Mouse (Mus musculus) limb, embryonic 10.5 days (tissue): ENCODE measurements at regions not wholly inside any gene's neighbourhood (a gene's known extent, or its start where the extent isn't known, plus 50 kb on each side); places are given as distances from the start of the nearest gene placed in this dataset.

Source experiments
- DNase-seq: peaks from one replicate; pipeline ENCODE4 v3.0.0-alpha.2; 2017; ENCODE audit warnings: low spot score
- H3K27ac ChIP-seq: fragments of 300-500 bp; sonication (generic); 2 replicates; pipeline ENCODE4 v1.5.1; 2016; ENCODE audit warnings: mild to moderate bottlenecking
- H3K27me3 ChIP-seq: fragments of 300-500 bp; sonication (generic); 2 replicates; pipeline ENCODE4 v1.6.1; 2016; ENCODE audit warnings: low read depth, mild to moderate bottlenecking; ENCODE audit not compliant: poor library complexity, severe bottlenecking
- H3K36me3 ChIP-seq: fragments of 300-500 bp; sonication (generic); 2 replicates; pipeline ENCODE4 v1.6.1; 2016; ENCODE audit warnings: mild to moderate bottlenecking, moderate library complexity
- H3K4me1 ChIP-seq: fragments of 300-500 bp; sonication (generic); 2 replicates; pipeline ENCODE4 v1.6.1; 2016
- H3K4me3 ChIP-seq: fragments of 300-500 bp; sonication (generic); 2 replicates; pipeline ENCODE4 v1.5.1; 2016; ENCODE audit warnings: mild to moderate bottlenecking, moderate library complexity
- H3K9me3 ChIP-seq: fragments of 300-500 bp; sonication (generic); replicated peaks from 2 replicates; pipeline ENCODE4 v1.6.1; 2016; ENCODE audit warnings: mild to moderate bottlenecking
- WGBS: fragments of 180-500 bp; shearing (Covaris S2); methylation state at CpG from one replicate; pipeline ENCODE4 v1.1.7; 2016; 5-methylcytosine and 5-hydroxymethylcytosine counted together

DNA sequence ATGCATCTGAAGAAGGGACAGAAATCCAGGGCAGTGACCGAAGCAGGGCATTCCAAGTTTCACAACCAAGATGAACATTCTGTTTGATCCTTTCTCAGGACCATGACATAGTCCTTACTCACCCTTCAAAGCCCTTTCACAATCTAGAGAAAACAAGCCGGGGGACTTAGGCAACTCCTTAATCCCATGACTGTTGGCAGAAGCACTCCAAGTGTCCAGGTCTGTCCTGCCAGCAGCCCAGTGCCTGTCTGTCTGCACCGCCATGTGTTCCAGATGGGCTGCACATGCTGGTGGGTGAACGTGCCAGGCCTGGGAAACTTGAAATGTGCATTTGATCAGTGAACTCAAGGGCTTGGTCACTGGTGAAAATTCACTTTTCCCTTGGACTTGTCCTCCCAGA is 165.6 kb downstream of the Gm10260 start:
- H3K27ac ChIP-seq, result no peak overlapping the region
- no peaks in the 10 kb centered on the region for H3K27me3 ChIP-seq
- no peak overlapping the region for H3K4me3 ChIP-seq
- H3K36me3 ChIP-seq, result no peaks in the 10 kb centered on the region
- 88% methylated on average over 4 of the region's 4 CpGs for WGBS
- peaks cover 21% of the 10 kb centered on the region for H3K4me1 ChIP-seq
- no peak for DNase-seq
- no peaks in the 10 kb centered on the region for H3K9me3 ChIP-seq

DNA sequence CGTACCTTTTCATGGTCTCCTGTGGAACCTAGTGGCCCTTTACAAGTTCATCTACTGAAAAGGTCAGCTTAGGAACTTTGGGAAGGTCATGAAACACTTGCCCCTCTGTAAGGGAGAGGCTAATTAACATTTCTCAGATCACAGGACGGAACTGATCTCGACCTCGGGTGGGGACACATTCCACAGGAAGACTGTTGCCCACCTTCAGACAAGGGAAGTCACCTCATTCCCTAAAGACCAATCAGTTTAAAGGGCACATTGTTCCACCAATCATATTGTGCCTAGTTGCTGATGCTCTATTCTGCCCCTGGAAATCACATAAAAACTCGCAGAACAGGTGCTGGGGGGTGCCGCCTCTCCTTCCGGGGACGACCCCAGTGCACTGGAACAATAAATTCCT is 170.8 kb downstream of the Gm10260 start:
- no peaks in the 10 kb centered on the region for H3K36me3 ChIP-seq
- DNase-seq, result no peak
- H3K27me3 ChIP-seq, result no peaks in the 10 kb centered on the region
- no peak overlapping the region for H3K4me3 ChIP-seq
- peaks cover 26% of the 10 kb centered on the region for H3K4me1 ChIP-seq
- WGBS, result 71% methylated on average over 8 of the region's 8 CpGs
- no peaks in the 10 kb centered on the region for H3K9me3 ChIP-seq
- peak overlapping the region; percentile 9; the same call in 1 of the 2 replicates for H3K27ac ChIP-seq

DNA sequence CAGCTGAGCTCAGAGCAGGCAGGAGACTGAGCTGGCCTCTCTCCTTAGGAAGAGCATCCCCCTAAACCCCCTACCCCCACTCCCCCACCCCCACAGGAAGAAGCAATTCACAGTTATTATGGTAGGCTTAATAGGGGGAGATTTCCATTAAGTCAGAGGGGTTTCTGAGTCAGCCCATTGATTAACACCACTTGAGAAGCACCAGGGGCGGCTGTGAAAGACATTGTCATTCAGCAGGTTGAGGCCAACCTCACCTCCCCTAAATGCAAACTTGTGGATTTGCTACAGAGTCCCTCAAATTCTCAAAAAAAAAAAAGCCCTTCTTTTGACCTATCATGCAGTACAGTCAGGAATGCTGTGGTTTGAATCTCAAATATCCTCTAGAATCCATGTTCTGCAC is 172.3 kb downstream of the Gm10260 start:
- H3K9me3 ChIP-seq, result no peaks in the 10 kb centered on the region
- WGBS, result 52% methylated on average over 1 of the region's 1 CpGs
- no peak for DNase-seq
- no peaks in the 10 kb centered on the region for H3K27me3 ChIP-seq
- H3K4me1 ChIP-seq, result peaks cover 31% of the 10 kb centered on the region
- H3K36me3 ChIP-seq, result no peaks in the 10 kb centered on the region
- no peak overlapping the region; the same call in 1 of the 2 replicates for H3K27ac ChIP-seq
- H3K4me3 ChIP-seq, result no peak overlapping the region

DNA sequence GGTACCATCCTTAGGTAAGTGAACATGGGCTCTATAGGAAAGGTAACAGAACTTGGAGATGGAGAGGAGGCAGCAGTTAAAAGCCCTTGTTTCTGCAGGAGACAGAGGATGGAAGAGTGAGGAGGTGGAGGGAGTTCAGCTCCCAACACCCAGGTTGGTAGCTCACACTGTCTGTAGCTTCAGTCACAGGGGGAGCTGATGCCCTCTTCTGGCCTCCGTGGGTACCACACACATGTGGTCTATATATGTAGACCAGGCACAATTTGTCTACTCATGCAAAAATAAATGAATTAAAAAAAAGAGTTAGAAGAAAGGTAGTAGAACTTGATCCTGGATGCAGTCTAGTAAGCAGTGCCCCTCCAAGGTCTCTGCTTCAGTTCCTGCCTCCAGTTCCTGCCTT is 173.3 kb downstream of the Gm10260 start:
- Histone ChIP-seq H3K27me3 (no peaks in the 10 kb centered on the region), H3K27ac (no peak overlapping the region), H3K4me1 (peaks cover 31% of the 10 kb centered on the region), H3K4me3 (no peak overlapping the region), H3K9me3 (no peaks in the 10 kb centered on the region), H3K36me3 (no peaks in the 10 kb centered on the region)
- 76% methylated on average over 1 of the region's 1 CpGs for WGBS
- DNase-seq, result no peak

DNA sequence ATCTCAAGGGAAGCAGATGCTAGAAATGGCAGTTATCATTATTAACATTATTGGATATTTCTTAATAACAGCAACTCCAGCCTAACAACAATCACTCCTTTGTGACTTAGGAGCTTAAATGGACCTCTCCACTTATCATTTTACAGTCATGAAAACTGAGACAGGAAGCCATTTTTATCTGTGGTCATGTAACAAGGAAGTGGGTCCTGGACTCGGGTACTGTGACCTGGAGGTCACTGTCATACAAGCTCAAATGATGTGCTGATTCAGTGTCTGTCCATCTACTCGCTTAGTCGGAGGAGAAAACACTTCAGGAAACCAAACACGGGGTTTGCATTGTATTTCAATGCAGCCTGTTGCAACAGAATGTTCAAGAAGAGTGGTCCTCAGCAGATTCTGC is 176.4 kb downstream of the Gm10260 start:
- WGBS, result 80% methylated on average over 4 of the region's 4 CpGs

DNA sequence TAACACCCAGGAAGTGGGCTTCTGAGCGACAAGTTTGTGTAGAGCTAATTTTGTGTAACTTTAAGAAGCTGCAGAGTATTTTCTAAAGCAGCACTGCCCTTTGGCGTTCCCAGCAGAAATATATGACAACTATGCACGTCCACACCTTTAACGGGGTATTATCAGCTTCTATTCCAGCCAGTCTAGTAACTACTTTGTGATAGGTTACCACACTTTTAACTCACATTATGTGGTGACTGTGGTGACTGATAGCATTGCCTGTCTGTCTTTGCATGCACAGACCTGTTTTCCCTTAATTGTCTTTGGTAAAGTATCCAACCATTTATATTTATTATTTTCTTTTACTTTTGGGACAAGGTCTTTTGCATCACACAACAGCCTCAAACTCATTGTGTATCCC is 179.1 kb downstream of the Gm10260 start:
- no peak for DNase-seq
- Histone ChIP-seq H3K36me3 (no peaks in the 10 kb centered on the region), H3K9me3 (no peaks in the 10 kb centered on the region), H3K27ac (peak overlapping the region; percentile 73), H3K27me3 (no peaks in the 10 kb centered on the region), H3K4me3 (no peak overlapping the region), H3K4me1 (peaks cover 60% of the 10 kb centered on the region)
- WGBS, result 83% methylated on average over 4 of the region's 4 CpGs

More for the DNA sequence above, 176.4 kb downstream of the Gm10260 start:
- no peaks in the 10 kb centered on the region for H3K27me3 ChIP-seq
- peaks cover 48% of the 10 kb centered on the region for H3K4me1 ChIP-seq
- no peak overlapping the region for H3K27ac ChIP-seq
- no peaks in the 10 kb centered on the region for H3K36me3 ChIP-seq
- no peaks in the 10 kb centered on the region for H3K9me3 ChIP-seq
- no peak overlapping the region for H3K4me3 ChIP-seq
- DNase-seq, result no peak

DNA sequence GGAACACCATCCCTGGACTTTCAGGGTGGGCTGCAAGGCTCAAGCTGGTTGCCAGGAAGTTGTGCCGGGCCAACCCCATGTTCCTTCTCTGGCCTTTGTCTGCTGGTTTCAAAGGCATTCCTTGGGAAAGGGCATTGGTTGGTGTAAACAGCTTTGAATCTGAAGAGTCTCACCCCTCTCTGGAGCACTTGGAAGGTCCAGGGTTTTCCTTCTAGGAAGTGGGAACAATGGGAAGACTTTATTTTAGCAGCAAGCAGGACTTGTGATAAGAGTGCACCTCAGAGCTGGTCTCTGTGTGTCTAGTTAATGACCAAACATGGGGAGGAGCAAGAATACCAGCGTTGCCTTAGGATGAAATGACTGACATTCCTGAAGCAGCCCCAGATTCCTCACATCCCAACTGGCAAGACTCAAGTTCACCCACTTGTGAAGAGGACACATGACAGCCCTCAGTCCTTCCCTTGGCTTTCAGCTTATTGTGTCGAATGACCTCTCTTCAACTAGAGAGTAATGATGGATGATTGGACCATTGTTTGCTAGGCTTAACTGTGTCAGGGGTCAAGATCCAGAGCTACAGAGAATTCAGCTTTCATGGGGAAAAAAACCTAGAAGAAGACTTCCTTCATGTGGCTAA is 180.1 kb downstream of the Gm10260 start:
- Histone ChIP-seq H3K27me3 (no peaks in the 10 kb centered on the region), H3K4me1 (peaks cover 62% of the 10 kb centered on the region), H3K4me3 (no peak overlapping the region), H3K36me3 (no peaks in the 10 kb centered on the region), H3K9me3 (no peaks in the 10 kb centered on the region), H3K27ac (peak overlapping the region; percentile 73)
- no peak for DNase-seq
- WGBS, result 44% methylated on average over 3 of the region's 3 CpGs

DNA sequence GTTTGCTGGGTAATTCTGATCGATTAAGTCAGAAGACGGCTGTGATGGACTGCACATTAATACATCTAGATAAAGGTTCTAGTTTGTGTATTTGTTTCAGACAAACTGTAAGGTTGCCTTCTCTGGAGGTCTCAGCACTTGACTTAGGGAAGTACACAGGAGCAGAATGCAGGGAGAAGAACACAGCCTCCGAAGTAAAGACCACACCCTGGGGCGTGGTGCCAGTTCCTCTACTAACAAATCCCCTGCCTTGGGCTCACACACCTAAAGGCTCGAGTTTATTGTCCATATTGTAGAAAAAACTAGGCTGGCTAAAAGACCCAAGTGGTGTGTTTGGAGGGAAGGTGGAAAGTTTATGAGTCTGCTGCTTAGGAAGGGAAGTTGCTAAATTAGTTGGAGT is 181.8 kb downstream of the Gm10260 start:
- no peak overlapping the region for H3K4me3 ChIP-seq
- H3K27ac ChIP-seq, result peak overlapping the region; percentile 77
- WGBS, result 77% methylated on average over 5 of the region's 5 CpGs
- peaks cover 69% of the 10 kb centered on the region for H3K4me1 ChIP-seq
- no peak for DNase-seq
- no peaks in the 10 kb centered on the region for H3K27me3 ChIP-seq
- no peaks in the 10 kb centered on the region for H3K9me3 ChIP-seq
- H3K36me3 ChIP-seq, result no peaks in the 10 kb centered on the region

DNA sequence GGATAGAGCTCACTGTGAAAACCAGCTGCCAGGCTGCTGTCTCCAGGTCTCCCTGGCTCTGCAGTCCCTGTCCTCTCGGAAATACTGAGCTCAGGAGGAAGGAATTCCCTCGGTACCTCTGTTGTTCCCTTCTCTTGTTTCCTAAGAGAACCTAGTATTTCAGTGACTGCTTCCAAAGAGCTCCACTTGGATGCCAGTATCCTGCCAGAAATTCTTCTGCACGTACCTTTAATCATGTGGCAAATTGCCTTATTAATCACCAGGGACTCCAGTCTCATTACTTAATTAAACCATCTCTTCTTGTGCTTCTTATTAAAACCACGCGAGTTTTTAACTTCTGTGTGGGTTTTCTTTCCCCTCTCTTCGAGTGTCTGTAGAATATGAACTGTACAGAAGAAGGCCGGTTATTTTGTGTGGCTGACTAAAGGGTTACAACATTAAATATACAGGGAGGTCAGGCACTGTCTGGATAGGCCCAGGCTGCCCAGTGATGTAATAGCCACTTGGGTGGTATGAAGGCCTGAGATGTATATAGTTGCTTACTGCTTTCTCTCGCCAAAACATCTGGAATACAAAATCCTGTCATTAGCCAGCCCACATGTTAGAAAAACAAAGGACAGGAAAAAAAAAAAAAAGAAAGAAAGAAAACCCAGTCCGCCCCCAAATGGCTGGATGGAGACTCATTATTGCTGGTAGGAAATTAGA is 183.2 kb downstream of the Gm10260 start:
- Histone ChIP-seq H3K4me1 (peaks cover 74% of the 10 kb centered on the region), H3K9me3 (no peaks in the 10 kb centered on the region), H3K27me3 (no peaks in the 10 kb centered on the region), H3K27ac (peak overlapping the region; percentile 86), H3K36me3 (no peaks in the 10 kb centered on the region), H3K4me3 (peak overlapping the region; percentile 16; the same call in 1 of the 2 replicates)
- DNase-seq, result no peak
- 23% methylated on average over 9 of the region's 9 CpGs for WGBS

DNA sequence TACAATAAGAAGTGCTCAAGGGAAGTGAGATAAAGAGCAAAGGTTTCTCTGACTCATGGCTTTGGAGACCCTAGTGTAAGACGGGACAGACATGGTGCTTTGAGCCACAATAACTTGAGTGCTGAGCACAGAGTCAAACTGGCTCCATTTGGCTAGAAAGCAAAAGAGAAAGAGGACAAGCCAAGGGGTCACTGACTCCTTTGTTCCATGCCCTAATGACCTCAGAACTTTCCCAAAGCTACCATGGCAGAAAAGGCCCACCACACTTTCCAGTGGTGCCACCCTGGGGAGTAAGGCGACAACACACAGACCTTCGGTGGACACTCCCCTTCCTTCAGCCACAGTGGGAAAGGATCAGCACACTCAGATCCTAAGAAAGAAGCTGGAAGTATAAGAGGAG is 186.8 kb downstream of the Gm10260 start:
- Histone ChIP-seq H3K27ac (no peak overlapping the region), H3K4me1 (peaks cover 51% of the 10 kb centered on the region), H3K4me3 (no peak overlapping the region), H3K27me3 (no peaks in the 10 kb centered on the region), H3K9me3 (no peaks in the 10 kb centered on the region), H3K36me3 (no peaks in the 10 kb centered on the region)
- no peak for DNase-seq
- WGBS, result 73% methylated on average over 3 of the region's 3 CpGs

DNA sequence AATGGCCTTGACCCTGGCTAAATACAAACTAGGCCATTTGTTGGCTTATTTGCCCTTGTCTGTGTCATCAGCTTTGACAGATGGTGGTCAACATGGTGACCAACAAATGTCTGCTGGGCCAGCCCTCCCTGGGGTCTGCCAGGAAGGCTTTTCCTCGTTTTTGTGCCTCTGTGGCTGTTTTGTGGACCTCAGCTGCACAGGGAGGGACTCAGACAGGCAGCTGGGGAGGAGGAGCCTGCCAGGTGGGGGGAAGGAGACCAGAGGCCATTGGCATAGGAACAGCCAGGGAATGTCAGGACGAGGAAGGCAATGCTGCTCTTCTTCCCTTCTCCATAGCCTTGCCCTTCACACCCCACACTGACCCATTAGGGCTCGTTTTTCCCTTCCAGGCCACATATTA is 188.1 kb downstream of the Gm10260 start:
- Histone ChIP-seq H3K27ac (peak overlapping the region; percentile 58; the same call in 1 of the 2 replicates), H3K27me3 (no peaks in the 10 kb centered on the region), H3K4me3 (no peak overlapping the region), H3K9me3 (no peaks in the 10 kb centered on the region), H3K4me1 (peaks cover 39% of the 10 kb centered on the region), H3K36me3 (no peaks in the 10 kb centered on the region)
- 54% methylated on average over 3 of the region's 3 CpGs for WGBS
- no peak for DNase-seq

DNA sequence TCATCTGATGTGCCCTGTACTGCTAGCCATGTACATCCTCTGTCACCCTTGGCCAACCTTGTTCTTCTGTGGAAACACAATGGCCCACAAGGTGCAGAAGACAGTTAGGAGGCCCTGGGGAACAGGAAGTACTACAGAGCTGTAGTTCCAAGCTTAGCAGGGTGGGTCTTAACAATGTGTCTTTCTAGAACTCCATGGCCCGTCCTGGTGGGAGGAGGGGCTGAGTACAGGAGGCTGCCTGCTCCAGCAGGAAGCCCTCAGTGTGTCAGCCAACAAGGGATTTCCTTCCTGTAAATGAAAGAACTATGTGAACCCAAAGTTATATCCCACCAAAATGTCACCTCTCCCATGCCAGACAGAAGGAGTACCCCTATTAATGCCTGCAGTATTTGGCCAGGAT is 190.4 kb downstream of the Gm10260 start:
- Histone ChIP-seq H3K27me3 (no peaks in the 10 kb centered on the region), H3K4me3 (no peak overlapping the region), H3K27ac (peak overlapping the region; percentile 46; the same call in 1 of the 2 replicates), H3K9me3 (no peaks in the 10 kb centered on the region), H3K36me3 (no peaks in the 10 kb centered on the region), H3K4me1 (peaks cover 35% of the 10 kb centered on the region)
- no peak for DNase-seq
- 55% methylated on average over 1 of the region's 1 CpGs for WGBS

DNA sequence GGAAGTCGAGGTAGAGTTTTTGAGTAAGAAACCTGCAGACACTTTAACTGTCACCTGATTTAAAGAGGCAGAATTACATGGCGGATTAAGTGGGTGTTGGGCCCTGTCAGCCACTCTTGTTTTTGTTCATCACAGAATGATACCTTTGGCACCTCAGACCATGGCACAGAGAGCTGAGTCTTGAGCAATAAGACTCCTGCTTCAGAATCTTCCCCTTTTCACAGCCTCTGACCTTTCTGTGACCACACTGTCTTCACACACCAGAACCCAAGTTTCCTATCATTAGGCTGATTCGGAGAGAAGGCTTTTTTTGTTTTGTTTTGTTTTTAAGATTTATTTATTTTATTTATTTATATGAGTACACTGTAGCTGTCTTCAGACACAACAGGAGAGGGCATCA is 192.8 kb downstream of the Gm10260 start:
- DNase-seq, result no peak
- H3K9me3 ChIP-seq, result no peaks in the 10 kb centered on the region
- no peak overlapping the region for H3K27ac ChIP-seq
- no peak overlapping the region for H3K4me3 ChIP-seq
- peaks cover 20% of the 10 kb centered on the region for H3K4me1 ChIP-seq
- no peaks in the 10 kb centered on the region for H3K27me3 ChIP-seq
- 80% methylated on average over 3 of the region's 3 CpGs for WGBS
- H3K36me3 ChIP-seq, result no peaks in the 10 kb centered on the region
